Mouse (Mus musculus) hindbrain, embryonic 16.5 days (tissue): Measurements from ENCODE around the gene Dag1. TPM values are rescaled to one million over a fixed set of nuclear protein-coding genes. Genes with fewer than 3 reads are reported as not detected.

Source experiments
- ATAC-seq: fragments of 200-750 bp; cut with Nextera tagmentation; 2 replicates; pipeline ENCODE4 v1.8.0; 2017; ENCODE audit warnings: moderate TSS enrichment, moderate library complexity
- H3K27ac ChIP-seq: fragments of 300-500 bp; sonication (generic); 2 replicates; pipeline ENCODE4 v1.5.1; 2014; ENCODE audit warnings: low read depth, mild to moderate bottlenecking, control low read depth, low read length, moderate library complexity
- H3K27me3 ChIP-seq: fragments of 300-500 bp; sonication (generic); replicated peaks from 2 replicates; pipeline ENCODE4 v1.6.1; 2014; ENCODE audit warnings: low read length; ENCODE audit not compliant: control insufficient read depth, insufficient read depth
- H3K36me3 ChIP-seq: fragments of 300-500 bp; sonication (generic); 2 replicates; pipeline ENCODE4 v1.6.1; 2014; ENCODE audit warnings: mild to moderate bottlenecking, low read length, moderate library complexity, mixed read lengths; ENCODE audit not compliant: control insufficient read depth, insufficient read depth
- H3K4me1 ChIP-seq: fragments of 300-500 bp; sonication (generic); 2 replicates; pipeline ENCODE4 v1.6.1; 2014; ENCODE audit warnings: low read depth, low read length; ENCODE audit not compliant: control insufficient read depth, insufficient read depth
- H3K4me2 ChIP-seq: fragments of 300-500 bp; sonication (generic); 2 replicates; pipeline ENCODE4 v1.6.1; 2014; ENCODE audit warnings: mild to moderate bottlenecking, low read length, control low read depth, moderate library complexity
- H3K4me3 ChIP-seq: fragments of 300-500 bp; sonication (generic); 2 replicates; pipeline ENCODE4 v1.5.1; 2014; ENCODE audit warnings: mild to moderate bottlenecking, low read length, control low read depth, moderate library complexity
- H3K9ac ChIP-seq: fragments of 300-500 bp; sonication (generic); 2 replicates; pipeline ENCODE4 v1.6.1; 2014; ENCODE audit warnings: low read depth, mild to moderate bottlenecking, control low read depth, low read length, moderate library complexity
- H3K9me3 ChIP-seq: fragments of 300-500 bp; sonication (generic); 2 replicates; pipeline ENCODE4 v1.6.1; 2014; ENCODE audit warnings: mild to moderate bottlenecking, low read length, moderate library complexity; ENCODE audit not compliant: control insufficient read depth
- WGBS: fragments of 180-500 bp; shearing (Covaris S2); extraction: QIAGEN DNeasy Blood & Tissue Kit; methylation state at CpG from one replicate; pipeline ENCODE4 v1.1.7; 2014; 5-methylcytosine and 5-hydroxymethylcytosine counted together
- polyA plus RNA-seq: library from polyadenylated mRNA; unstranded; fragments of >200 nt; fragmentation: Nextera tagmentation; extraction: Ambion mirVana; gene quantifications from 2 replicates; pipeline ENCODE4 v1.2.1, GENCODE M21; 2015

Gene Dag1
- polyA plus RNA-seq: 75.4 and 90.0 TPM in 2 replicates

DNA sequence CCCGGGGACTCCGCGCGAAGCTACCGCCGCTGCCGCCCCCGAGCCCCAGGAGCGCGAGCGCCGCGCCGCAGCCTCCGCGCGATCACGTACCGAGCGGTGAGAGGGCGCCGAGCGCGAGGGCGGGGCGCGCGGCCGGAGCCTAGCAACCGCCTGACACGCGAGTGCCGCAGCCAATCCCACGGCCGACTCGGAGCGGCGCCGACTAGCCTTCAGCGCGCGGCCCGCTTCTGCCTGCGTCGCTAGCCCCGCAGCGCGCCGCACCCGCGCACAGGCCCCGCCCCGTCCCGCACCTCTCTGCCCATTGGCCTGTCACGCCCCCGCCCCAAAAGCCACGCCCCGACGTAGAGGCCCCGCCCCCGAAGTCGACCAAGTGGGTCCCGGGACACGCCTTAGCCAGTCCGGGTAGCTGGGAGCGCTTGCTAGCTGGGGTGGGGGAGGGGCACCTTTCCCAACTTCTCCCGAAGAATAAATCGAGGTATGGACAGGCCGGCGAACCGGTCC, at the start of gene Dag1:
Dag1 (minus strand) TSS at position 269 of the 501 bp plus-strand sequence.
- H3K9me3 ChIP-seq: no peaks in the 10 kb centered on the region
- H3K4me2 ChIP-seq: peak within 1 kb of the TSS; percentile 84
- H3K9ac ChIP-seq: peak within 1 kb of the TSS; percentile 94
- H3K36me3 ChIP-seq: no peaks in the 10 kb centered on the region
- no peaks in the 10 kb centered on the region for H3K27me3 ChIP-seq
- WGBS: 1% methylated on average over 31 of the region's 71 CpGs
- H3K4me3 ChIP-seq: peak within 1 kb of the TSS; percentile 98
- H3K4me1 ChIP-seq: peaks cover 20% of the 10 kb centered on the region
- peak within 1 kb of the TSS; percentile 95 for H3K27ac ChIP-seq
- ATAC-seq: peak; percentile 99

DNA sequence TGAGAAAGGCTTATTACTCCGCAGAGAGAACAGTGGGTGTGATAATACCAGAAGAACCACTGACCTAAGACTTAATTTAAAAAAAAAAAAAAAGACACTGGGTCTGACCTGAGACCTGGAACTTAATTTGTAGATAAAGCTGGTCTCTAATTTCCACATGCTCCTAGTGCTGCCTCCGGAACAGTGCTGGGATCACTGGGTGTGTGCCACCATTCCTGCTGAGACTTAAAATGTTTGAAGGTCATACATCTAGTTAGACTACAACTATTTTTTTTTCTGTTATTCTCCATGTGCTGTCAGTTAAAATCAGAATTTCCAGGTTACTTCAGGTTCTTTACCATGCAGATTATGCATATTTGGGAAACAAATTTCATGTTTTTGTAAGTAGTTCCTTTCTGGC, 44.4 kb upstream of the Dag1 start:
- Histone ChIP-seq H3K27me3 (no peaks in the 10 kb centered on the region), H3K4me1 (peaks cover 28% of the 10 kb centered on the region), H3K27ac (no peak overlapping the region), H3K4me3 (peak overlapping the region; percentile 79), H3K9ac (no peak overlapping the region), H3K4me2 (peak overlapping the region; percentile 65), H3K9me3 (no peaks in the 10 kb centered on the region), H3K36me3 (peaks cover 8% of the 10 kb centered on the region)
- WGBS: 67% methylated on average over 2 of the region's 2 CpGs
- ATAC-seq: no peak

DNA sequence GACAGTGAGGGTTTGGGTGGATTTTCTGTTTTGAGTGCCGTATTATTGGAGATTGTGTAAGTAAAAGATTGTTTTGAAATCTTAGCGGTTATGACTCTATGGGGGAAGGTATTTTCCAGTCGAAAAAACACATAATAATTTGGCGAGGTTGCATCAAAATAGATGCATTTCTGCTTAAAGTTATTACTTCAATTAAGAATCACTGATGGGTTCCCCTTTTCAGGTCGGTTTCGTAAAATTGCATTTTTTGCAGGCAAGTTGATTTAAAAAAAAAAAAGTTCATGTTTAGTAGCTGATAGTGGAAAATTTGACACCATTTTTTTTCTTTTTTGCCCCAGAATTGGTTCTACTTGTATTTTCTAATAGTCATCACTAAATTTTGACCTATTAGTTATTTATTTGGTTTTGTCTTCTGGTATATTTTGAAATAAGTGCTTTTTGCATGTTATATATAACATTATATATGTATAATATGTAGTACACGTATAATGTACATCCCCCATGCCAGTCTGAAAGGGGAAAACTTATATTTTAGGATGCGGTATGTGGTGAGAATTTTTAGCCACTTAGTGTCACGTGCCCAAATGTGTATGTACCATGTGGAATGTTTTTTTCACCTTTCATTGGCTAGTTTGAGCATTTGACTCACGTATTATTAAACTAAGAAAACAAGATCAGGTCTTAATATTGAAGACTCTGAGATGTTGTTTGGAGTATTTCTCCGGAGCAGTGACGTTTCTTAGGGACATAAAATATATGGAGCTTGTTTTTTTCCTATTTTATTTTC, 43.5 kb upstream of the Dag1 start:
- Histone ChIP-seq H3K27ac (peak overlapping the region; percentile 100), H3K4me3 (peak overlapping the region; percentile 79), H3K9me3 (no peaks in the 10 kb centered on the region), H3K4me2 (peak overlapping the region; percentile 65), H3K4me1 (peaks cover 28% of the 10 kb centered on the region), H3K36me3 (peaks cover 14% of the 10 kb centered on the region), H3K27me3 (no peaks in the 10 kb centered on the region), H3K9ac (peak overlapping the region; percentile 97)
- no peak for ATAC-seq
- 20% methylated on average over 12 of the region's 12 CpGs for WGBS

DNA sequence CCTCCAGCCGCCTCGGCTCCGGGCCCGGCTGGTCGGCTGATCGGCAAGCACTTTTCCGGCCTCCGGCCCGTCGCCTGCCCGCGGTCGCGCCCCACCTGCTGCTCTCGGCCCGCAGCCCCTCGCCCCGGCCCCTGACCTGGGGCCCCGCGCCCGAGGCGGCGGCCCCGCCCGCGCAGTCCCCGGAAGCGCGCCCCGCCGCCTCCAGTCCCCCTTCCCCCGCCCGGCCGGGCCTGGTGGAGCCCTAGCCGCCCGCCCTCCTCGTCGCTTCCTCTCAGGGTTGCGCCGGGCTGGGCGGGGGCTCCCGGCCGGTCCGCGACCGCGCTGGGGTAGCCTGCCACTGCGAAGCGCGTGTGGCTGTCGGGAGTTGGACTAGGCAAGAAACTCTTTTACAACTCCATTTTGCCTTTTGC, 42.8 kb upstream of the Dag1 start:
- WGBS: under 1% methylated on average over 25 of the region's 51 CpGs
- H3K4me1 ChIP-seq: peaks cover 28% of the 10 kb centered on the region

DNA sequence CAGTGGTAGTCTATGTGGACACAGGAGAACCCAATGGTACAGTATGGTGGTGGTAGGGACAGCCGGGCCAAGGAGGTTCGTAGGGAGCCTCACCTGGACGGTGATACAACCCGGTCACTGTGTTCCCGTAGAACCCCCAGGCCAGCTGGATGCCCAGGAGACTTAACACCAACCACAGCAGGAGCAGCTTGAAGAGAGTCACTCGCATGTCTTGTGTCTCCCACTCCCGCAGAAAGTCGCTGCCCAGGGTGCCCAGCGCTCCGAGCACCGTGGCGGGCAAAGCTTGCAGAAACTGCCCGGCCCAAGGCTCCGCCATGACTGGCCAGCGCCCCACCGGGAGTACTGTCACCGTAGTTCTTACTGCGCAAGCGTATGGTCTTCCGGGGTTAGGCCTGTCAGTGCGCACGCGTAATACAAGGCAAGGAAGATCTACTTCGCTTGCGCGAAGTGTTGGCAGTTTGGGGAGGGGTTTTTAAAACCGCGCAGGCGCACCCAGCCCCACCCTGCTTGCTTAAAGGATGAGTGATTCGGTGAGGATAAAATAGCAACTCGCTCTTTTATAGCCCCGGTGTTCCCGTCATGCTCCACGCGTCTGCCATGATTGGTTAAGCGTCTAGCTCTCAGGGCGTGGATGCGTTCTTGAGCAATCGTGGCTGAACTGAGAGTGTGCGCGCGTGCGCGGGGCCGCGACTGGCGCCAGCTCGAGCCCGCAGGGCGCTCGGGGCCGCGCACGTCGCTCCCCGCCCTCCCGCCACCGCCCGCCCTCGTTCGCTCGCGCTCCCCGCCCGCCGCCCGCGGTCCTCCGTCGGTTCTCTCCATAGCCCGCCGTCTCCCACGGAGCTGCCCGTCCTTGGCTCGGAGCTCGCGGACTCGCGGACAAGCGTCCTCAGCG, 42.1 kb upstream of the Dag1 start, which contains the start of the genes Rhoa and Tcta:
Rhoa (plus strand) TSS at position 501 of the 892 bp plus-strand sequence.
Tcta (minus strand) TSS at position 532 of the 892 bp plus-strand sequence.
- Histone ChIP-seq H3K36me3 (peaks cover 19% of the 10 kb centered on the region), H3K9ac (peak within 1 kb of the TSS; percentile 97), H3K9me3 (no peaks in the 10 kb centered on the region), H3K4me1 (peaks cover 28% of the 10 kb centered on the region), H3K4me3 (peak within 1 kb of the TSS; percentile 79), H3K27me3 (no peaks in the 10 kb centered on the region), H3K27ac (peak within 1 kb of the TSS; percentile 100), H3K4me2 (peak within 1 kb of the TSS; percentile 96)
- peak; percentile 98 for ATAC-seq
- WGBS: 0% methylated on average over 80 of the region's 81 CpGs

More for the DNA sequence above, 42.8 kb upstream of the Dag1 start:
- Histone ChIP-seq H3K36me3 (peaks cover 17% of the 10 kb centered on the region), H3K9ac (peak overlapping the region; percentile 97), H3K27ac (peak overlapping the region; percentile 100), H3K9me3 (no peaks in the 10 kb centered on the region), H3K27me3 (no peaks in the 10 kb centered on the region), H3K4me2 (peak overlapping the region; percentile 65), H3K4me3 (peak overlapping the region; percentile 79)
- peak; percentile 51 for ATAC-seq

DNA sequence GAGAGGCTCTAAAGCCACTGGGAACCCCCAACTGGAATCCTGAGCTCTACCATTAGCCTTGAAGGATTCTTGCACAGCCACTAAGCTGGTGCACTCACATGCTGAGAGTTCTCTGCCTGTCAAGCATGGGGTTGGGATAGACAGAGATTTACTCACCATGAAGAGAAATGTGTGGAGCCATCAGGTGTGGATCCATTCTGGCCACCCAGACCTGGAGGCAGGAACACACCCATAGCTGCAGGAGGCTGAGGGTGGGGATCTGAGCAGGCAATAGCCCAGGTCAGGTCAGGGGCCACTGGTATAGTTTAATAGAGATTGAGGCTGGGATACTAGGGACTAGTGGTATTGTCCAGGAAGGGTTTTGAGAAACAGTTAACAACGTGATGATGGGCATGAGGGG, 41.4 kb upstream of the Dag1 start:
- peak overlapping the region; percentile 90 for H3K9ac ChIP-seq
- peaks cover 19% of the 10 kb centered on the region for H3K36me3 ChIP-seq
- H3K27me3 ChIP-seq: no peaks in the 10 kb centered on the region
- ATAC-seq: no peak
- H3K9me3 ChIP-seq: no peaks in the 10 kb centered on the region
- peak overlapping the region; percentile 92 for H3K27ac ChIP-seq
- 0% methylated on average over 1 of the region's 1 CpGs for WGBS
- H3K4me2 ChIP-seq: peak overlapping the region; percentile 96
- H3K4me1 ChIP-seq: peaks cover 28% of the 10 kb centered on the region
- H3K4me3 ChIP-seq: peak overlapping the region; percentile 79

DNA sequence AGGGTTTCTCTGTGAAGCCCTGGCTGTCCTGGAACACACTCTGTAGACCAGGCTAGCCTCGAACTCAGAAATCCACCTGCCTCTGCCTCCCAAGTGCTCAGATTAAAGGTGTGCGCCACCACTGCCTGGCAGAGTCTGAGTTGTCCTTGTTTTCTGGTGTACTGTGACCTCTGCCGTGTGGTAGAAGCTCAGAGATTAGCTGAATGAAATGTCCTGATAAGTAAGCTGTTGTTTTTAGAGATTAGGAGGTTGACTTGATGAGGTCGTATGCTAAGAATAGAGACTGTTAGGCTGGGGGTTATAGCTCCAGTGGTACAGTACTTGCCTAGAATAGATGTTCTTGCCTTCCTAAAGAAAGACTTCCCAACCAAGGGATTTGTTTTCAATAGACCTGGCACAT, 41.0 kb upstream of the Dag1 start:
- Histone ChIP-seq H3K27me3 (no peaks in the 10 kb centered on the region), H3K4me3 (peak overlapping the region; percentile 79), H3K9ac (peak overlapping the region; percentile 90; the same call in 1 of the 2 replicates), H3K9me3 (no peaks in the 10 kb centered on the region), H3K4me1 (peaks cover 28% of the 10 kb centered on the region), H3K4me2 (peak overlapping the region; percentile 96), H3K36me3 (peaks cover 19% of the 10 kb centered on the region), H3K27ac (peak overlapping the region; percentile 92; the same call in 1 of the 2 replicates)
- 89% methylated on average over 4 of the region's 4 CpGs for WGBS
- no peak for ATAC-seq

DNA sequence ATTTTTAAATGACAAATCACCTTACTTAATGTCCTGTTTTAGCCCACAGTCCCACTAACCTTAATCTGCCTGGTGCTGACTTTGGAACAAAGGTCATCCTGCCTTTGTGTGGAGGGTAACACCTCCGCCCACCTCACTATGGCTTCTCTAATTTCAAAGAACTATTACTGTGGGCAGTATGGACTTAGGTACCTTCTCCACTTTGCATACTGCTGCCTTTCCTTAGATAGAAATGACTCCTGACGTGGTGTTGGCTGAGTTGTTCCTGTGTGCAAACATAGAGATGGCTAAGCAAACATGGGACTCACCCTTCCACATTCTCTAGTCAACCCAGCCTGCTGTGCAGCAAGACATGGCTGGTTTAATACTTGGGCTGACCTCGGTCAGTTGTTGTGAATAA, 38.1 kb upstream of the Dag1 start:
- H3K36me3 ChIP-seq: peaks cover 19% of the 10 kb centered on the region
- ATAC-seq: no peak
- no peak overlapping the region for H3K9ac ChIP-seq

More for the DNA sequence above, 38.1 kb upstream of the Dag1 start:
- H3K27ac ChIP-seq: no peak overlapping the region
- no peak overlapping the region for H3K4me2 ChIP-seq
- H3K27me3 ChIP-seq: no peaks in the 10 kb centered on the region
- WGBS: 91% methylated on average over 3 of the region's 3 CpGs
- H3K4me1 ChIP-seq: peaks cover 7% of the 10 kb centered on the region
- H3K4me3 ChIP-seq: no peak overlapping the region
- no peaks in the 10 kb centered on the region for H3K9me3 ChIP-seq
